Mouse (Mus musculus): Measurements from ENCODE around the gene Tpi1. TPM values are rescaled to one million over a fixed set of nuclear protein-coding genes. Genes with fewer than 3 reads are reported as not detected.
A peak's percentile ranks its signal among the peaks of the same experiment; 100 is the strongest.
"Not testable (repeated sequence)": the region's sequence is repeated elsewhere in the genome, so short reads cannot be mapped to it uniquely, and the experiment has no call there.

Gene Tpi1
- polyA plus RNA-seq, 1 experiment from 2014 or later = 468 TPM

DNA sequence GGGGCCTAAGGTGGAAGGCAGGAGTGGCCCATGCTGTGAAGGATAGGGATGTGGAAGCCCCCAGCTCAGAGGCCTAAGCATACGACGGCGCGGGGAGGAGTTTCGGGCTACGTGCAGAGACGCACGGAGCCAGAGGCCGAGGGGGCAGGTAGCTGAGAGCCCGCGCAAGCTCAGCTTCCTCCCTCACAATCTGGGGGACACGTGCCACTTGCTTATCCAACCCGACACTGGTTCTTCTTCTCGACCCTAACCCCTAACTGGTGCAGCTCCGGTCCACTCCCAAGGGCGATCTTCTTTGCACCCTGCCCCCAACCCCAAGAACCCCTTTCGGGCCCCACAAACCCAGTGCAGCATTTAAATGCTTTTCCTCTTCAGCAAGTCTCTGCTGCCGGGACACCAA, 600 bp downstream of the Tpi1 start:
- Histone ChIP-seq H3K27ac (replicated peaks) (peak overlapping the region; percentile 90), H3K4me2 (peak overlapping the region; percentile 72), H3K27me3 (no peaks in the 10 kb centered on the region), H3K4me1 (replicated peaks) (peaks cover 46% of the 10 kb centered on the region), H3K9ac (peak overlapping the region; percentile 81), H3K4me3 (peak overlapping the region; percentile 70), H3K36me3 (peaks cover 32% of the 10 kb centered on the region), H3K9me3 (no peaks in the 10 kb centered on the region)
- WGBS = 0% methylated on average over 18 of the region's 18 CpGs
- peak; percentile 76 for ATAC-seq (ENCODE audit: low FRiP score, low read depth)

DNA sequence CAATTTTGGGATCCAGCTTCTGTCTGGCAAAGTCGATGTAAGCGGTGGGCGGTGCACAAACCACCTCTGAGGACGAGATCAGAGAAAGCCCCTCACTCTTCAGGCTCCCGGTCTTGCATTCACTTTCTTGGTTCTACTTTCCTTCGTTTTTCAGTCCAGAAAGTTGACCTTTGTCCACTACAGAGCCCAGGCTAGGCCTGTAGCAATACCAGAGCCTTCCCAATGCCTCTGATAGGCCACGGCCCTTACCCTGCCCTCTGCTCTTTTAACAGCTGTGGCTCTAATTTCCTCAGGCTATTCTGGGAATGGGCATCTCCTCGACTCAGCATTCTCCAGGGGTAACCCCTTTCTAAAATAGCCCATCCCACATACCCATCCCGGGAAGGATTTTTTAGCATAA, 1.2 kb downstream of the Tpi1 start:
- peak overlapping the region; percentile 70 for H3K4me3 ChIP-seq
- H3K36me3 ChIP-seq = peaks cover 25% of the 10 kb centered on the region
- WGBS = 22% methylated on average over 9 of the region's 9 CpGs
- peak overlapping the region; percentile 90 for H3K27ac ChIP-seq (replicated peaks)
- peak overlapping the region; percentile 72 for H3K4me2 ChIP-seq
- H3K9me3 ChIP-seq = no peaks in the 10 kb centered on the region
- H3K27me3 ChIP-seq = no peaks in the 10 kb centered on the region
- ATAC-seq (ENCODE audit: low FRiP score, low read depth) = no peak
- H3K4me1 ChIP-seq (replicated peaks) = peaks cover 53% of the 10 kb centered on the region
- peak overlapping the region; percentile 81 for H3K9ac ChIP-seq

DNA sequence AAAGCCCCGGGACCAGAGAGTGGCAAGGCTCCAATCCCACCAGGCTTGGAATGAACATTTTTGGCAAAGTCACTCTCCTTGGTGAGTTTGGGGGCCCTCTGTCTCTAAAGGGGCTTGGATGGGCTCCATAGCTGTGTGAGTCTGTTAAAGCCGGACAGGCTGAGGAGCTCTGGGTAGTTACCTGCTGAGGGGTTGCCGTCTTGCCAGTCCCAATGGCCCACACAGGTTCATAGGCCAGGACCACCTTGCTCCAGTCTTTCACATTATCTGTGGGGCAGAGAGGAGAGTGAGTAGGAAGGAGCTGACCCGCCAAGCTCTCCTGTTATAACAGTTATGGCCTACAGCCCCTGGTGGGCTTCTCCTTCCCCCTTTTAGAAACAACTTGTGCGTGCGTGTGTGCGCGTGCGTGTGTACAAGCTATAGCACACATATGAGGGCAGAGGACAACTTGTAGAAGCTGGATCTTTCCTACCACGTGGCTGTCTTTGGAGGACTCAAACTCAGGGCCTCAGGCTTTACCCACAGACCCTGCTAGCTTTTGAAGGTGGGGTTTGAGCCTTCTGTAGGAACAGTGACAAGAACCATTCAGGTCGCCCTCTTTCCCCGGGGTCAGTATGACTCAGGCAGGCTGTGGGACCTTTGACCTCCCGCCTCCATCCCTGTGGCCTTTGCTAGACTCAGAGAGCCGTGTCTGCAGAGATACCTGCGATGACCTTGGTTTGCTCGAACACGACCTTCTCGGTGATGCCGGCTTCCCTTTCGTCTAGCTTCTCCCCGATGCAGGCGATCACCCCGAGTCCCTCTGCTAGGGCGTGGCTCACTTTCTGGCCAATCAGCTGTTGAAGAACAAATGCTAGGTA, 2.2 kb downstream of the Tpi1 start:
- Histone ChIP-seq H3K27me3 (no peaks in the 10 kb centered on the region), H3K4me3 (peak overlapping the region; percentile 70; the same call in 1 of the 2 replicates), H3K27ac (replicated peaks) (no peak overlapping the region), H3K9ac (no peak overlapping the region; the same call in 1 of the 2 replicates), H3K9me3 (no peaks in the 10 kb centered on the region), H3K36me3 (peaks cover 16% of the 10 kb centered on the region), H3K4me1 (replicated peaks) (peaks cover 53% of the 10 kb centered on the region), H3K4me2 (peak overlapping the region; percentile 72)
- 83% methylated on average over 24 of the region's 24 CpGs for WGBS
- no peak for ATAC-seq (ENCODE audit: low FRiP score, low read depth)

DNA sequence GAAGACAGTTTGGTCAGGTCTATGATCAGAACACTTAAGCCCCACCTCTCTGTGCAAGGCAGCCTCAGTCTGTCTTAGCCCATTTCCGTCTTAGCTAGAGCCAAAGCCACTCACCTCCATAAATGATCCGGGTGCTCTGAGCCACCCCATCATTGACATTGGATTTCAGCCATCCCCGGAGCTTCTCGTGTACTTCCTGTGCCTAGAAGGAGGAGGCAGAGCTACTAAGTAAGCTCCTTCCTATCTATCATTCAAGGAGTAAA, 2.8 kb downstream of the Tpi1 start:
- WGBS = 81% methylated on average over 4 of the region's 4 CpGs
- H3K36me3 ChIP-seq = peaks cover 10% of the 10 kb centered on the region
- no peaks in the 10 kb centered on the region for H3K27me3 ChIP-seq
- ATAC-seq (ENCODE audit: low FRiP score, low read depth) = no peak
- no peak overlapping the region for H3K4me2 ChIP-seq
- no peak overlapping the region for H3K4me3 ChIP-seq
- peaks cover 56% of the 10 kb centered on the region for H3K4me1 ChIP-seq (replicated peaks)
- no peak overlapping the region for H3K9ac ChIP-seq
- no peak overlapping the region for H3K27ac ChIP-seq (replicated peaks)
- H3K9me3 ChIP-seq = no peaks in the 10 kb centered on the region

DNA sequence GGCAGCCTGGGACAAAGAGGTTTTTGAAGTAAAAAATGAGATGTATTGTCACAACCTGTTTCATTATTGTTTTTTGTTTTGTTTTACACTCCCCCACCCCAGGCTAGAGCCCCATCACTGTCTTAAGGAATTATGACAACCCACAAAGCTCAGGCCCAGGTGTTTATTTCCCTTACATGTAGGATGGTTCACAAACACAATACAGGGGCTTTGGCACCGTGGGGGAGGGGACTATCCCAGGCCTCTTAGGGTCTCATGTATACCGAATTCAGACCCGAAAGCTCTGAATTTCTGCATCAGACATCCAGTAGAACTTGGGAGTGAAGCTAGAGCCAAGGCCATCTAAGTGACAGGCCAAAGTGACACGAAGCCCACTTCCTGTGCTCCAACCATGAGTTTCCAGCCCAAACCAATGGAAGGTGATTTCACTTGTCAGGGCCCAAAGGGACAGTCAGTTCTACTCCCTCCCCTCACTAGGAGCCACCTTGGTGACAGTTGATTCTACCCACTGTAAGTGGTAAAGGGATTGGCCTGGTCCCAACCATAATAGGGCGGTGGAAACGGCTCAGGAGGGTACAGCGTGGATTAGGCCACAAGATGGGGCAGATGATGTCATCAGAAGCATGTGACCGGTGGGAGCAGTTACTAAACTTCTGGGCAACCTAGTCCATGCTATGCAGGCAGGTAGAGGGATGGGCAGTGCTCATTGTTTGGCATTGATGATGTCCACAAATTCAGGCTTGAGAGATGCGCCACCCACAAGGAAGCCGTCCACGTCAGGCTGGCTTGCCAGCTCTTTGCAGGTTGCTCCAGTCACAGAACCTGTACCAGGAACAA, 3.3 kb downstream of the Tpi1 start:
- H3K27me3 ChIP-seq; H3K9ac ChIP-seq; H3K4me2 ChIP-seq; H3K27ac ChIP-seq (replicated peaks); H3K36me3 ChIP-seq; ATAC-seq (ENCODE audit: low FRiP score, low read depth); H3K9me3 ChIP-seq; H3K4me3 ChIP-seq: not testable (repeated sequence)
- H3K4me1 ChIP-seq (replicated peaks) = peaks cover 61% of the 10 kb centered on the region
- 85% methylated on average over 11 of the region's 11 CpGs for WGBS

DNA sequence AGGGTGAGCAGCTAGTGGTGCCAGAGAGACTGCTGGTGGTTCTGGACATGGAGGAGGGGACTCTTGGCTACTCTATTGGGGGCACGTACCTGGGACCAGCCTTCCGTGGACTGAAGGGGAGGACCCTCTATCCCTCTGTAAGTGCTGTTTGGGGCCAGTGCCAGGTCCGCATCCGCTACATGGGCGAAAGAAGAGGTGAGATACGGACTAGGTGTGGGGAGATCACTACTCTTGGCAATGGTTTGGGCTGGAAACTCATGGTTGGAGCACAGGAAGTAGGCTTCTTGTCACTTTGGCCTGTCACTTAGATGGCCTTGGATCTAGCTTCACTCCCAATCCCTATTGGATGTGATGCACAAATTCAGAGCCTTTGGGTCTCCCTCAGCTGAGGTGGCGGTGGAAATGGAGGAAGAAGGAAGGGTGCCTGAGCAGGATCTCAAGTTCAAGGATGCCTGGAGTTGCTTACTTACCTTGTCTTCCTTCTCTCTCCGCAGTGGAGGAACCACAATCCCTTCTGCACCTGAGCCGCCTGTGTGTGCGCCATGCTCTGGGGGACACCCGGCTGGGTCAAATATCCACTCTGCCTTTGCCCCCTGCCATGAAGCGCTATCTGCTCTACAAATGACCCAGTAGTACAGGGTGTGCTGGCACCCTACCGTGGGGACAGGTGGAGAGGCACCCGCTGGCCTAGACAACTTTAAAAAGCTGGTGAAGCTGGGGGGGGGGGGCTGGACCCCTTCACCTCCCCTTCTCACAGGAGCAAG, 4.1 kb downstream of the Tpi1 start:
- no peaks in the 10 kb centered on the region for H3K27me3 ChIP-seq
- no peaks in the 10 kb centered on the region for H3K9me3 ChIP-seq
- ATAC-seq (ENCODE audit: low FRiP score, low read depth) = no peak
- H3K9ac ChIP-seq = peak overlapping the region; percentile 48
- 43% methylated on average over 14 of the region's 14 CpGs for WGBS
- H3K4me3 ChIP-seq = peak overlapping the region; percentile 46
- H3K36me3 ChIP-seq = peaks cover 8% of the 10 kb centered on the region; the same call in 1 of the 2 replicates
- H3K4me1 ChIP-seq (replicated peaks) = peaks cover 68% of the 10 kb centered on the region
- H3K4me2 ChIP-seq = peak overlapping the region; percentile 85
- 0 out of 2 replicates have a peak overlapping the region, but pooled peaks have one; percentile 76 for H3K27ac ChIP-seq (replicated peaks)

DNA sequence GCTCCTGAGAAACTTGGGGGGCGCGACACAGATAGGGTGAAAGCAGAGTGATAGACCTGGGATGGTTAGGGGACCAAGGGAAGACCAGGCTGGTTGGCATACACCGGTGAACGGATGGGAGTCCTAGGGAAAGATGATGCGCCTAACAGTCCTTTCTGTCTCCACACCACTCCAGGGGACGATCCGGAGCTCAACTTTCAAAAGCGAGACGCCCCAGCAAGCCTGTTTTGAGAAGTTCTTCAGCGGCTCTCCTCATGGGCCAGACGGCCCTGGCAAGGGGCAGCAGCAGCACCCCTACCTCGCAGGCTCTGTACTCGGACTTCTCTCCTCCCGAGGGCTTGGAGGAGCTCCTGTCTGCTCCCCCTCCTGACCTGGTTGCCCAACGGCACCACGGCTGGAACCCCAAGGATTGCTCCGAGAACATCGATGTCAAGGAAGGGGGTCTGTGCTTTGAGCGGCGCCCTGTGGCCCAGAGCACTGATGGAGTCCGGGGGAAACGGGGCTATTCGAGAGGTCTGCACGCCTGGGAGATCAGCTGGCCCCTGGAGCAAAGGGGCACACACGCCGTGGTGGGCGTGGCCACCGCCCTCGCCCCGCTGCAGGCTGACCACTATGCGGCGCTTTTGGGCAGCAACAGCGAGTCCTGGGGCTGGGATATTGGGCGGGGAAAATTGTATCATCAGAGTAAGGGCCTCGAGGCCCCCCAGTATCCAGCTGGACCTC, 4.9 kb downstream of the Tpi1 start:
- Histone ChIP-seq H3K4me1 (replicated peaks) (peaks cover 61% of the 10 kb centered on the region), H3K4me3 (peak overlapping the region; percentile 46), H3K4me2 (peak overlapping the region; percentile 85), H3K9ac (peak overlapping the region; percentile 48), H3K36me3 (peaks cover 8% of the 10 kb centered on the region; the same call in 1 of the 2 replicates), H3K27me3 (no peaks in the 10 kb centered on the region), H3K9me3 (no peaks in the 10 kb centered on the region), H3K27ac (replicated peaks) (peak overlapping the region; percentile 76)
- under 1% methylated on average over 35 of the region's 35 CpGs for WGBS
- peak; percentile 1; the same call in 1 of the 2 replicates for ATAC-seq (ENCODE audit: low FRiP score, low read depth)

DNA sequence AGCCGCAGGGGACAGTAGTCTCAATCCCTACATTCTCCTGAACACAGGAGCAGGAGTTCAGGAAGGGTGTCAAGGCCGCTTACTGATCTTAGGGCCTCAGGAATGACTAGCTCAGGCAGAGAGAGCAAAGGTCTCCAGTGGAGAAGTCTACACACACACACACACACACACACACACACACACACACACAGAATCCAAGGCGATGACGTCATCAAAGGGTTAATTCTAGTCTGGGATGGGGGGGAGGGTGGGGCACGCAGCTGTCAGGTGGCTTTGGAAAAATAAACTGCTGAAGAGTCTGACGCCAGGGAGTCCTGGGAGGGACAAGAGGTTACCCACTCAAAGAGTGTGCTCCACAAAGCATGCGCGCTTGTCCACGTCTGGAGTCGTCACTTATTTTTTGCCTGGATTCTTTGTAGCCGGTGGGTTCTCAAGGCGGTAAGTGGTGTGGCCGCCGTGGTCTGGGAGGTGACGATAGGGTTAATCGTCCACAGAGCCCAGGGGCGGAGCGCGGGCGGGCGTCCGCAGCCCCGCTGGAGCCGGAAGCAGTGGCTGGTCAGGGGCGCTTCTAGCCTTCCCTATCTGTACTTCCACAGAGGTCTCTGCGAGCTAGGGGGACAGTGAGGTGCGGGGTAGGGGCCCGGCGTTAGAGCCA, 5.6 kb downstream of the Tpi1 start, which contains the start of gene Spsb2:
TSS of gene Spsb2 (plus strand) at position 304 of the 655 bp plus-strand sequence.
- peaks cover 59% of the 10 kb centered on the region for H3K4me1 ChIP-seq (replicated peaks)
- H3K9me3 ChIP-seq = no peaks in the 10 kb centered on the region
- H3K4me2 ChIP-seq = peak within 1 kb of the TSS; percentile 85
- ATAC-seq (ENCODE audit: low FRiP score, low read depth) = peak; percentile 17; the same call in 1 of the 2 replicates
- H3K27ac ChIP-seq (replicated peaks) = peak within 1 kb of the TSS; percentile 76
- 5% methylated on average over 29 of the region's 29 CpGs for WGBS
- peak within 1 kb of the TSS; percentile 46 for H3K4me3 ChIP-seq
- no peaks in the 10 kb centered on the region for H3K27me3 ChIP-seq
- peaks cover 8% of the 10 kb centered on the region; the same call in 1 of the 2 replicates for H3K36me3 ChIP-seq
- peak within 1 kb of the TSS; percentile 48 for H3K9ac ChIP-seq

DNA sequence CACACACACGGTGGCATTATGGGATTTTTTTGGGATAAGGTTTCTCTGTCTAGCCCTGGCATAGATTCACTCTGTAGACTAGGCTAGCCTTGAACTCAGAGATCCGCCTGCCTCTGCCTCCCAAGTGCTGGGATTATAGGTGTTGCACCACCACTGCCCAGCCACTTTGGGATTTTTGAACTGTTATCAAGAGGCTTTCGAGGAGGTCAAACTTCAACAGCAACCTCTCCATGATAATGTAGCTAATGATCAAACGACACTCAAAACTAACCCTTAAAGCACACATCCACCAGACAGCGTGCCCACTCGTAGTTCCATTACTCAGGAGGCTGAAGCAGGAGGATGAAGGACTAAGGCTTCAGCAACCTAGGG, 6.1 kb downstream of the Tpi1 start:
- Histone ChIP-seq H3K36me3 (peaks cover 8% of the 10 kb centered on the region; the same call in 1 of the 2 replicates), H3K4me3 (peak overlapping the region; percentile 46), H3K4me2 (peak overlapping the region; percentile 85), H3K9me3 (no peaks in the 10 kb centered on the region), H3K27me3 (no peaks in the 10 kb centered on the region), H3K27ac (replicated peaks) (peak overlapping the region; percentile 76; the same call in 1 of the 2 replicates), H3K4me1 (replicated peaks) (peaks cover 57% of the 10 kb centered on the region), H3K9ac (no peak overlapping the region)
- WGBS = 86% methylated on average over 6 of the region's 6 CpGs
- no peak for ATAC-seq (ENCODE audit: low FRiP score, low read depth)

DNA sequence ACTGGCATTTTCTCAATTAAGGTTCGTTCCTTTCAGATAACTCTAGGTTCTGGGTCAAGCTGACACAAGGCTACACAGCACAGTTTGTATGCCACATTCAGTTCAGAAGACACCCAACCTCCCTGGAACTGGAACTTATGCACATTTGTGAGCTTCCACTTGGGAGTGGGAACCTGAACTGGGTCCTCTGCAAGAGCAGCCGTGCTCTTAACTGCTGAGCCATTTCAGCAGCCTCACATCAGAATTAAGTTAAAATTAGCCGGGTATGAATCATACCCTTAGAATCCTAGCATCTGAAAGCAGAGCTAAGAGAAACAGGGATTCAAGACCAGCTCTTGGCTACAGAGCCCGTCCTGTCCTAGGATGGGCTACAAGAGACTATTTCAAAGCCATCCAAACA, 6.7 kb downstream of the Tpi1 start:
- Histone ChIP-seq H3K4me2 (no peak overlapping the region), H3K27me3 (no peaks in the 10 kb centered on the region), H3K4me3 (no peak overlapping the region), H3K36me3 (peaks cover 8% of the 10 kb centered on the region; the same call in 1 of the 2 replicates), H3K9ac (no peak overlapping the region), H3K9me3 (no peaks in the 10 kb centered on the region), H3K27ac (replicated peaks) (no peak overlapping the region), H3K4me1 (replicated peaks) (peaks cover 50% of the 10 kb centered on the region)
- no peak for ATAC-seq (ENCODE audit: low FRiP score, low read depth)
- WGBS = 88% methylated on average over 4 of the region's 4 CpGs

All from hindbrain, embryonic 15.5 days (tissue).